Mouse (Mus musculus) neural tube, postnatal 0 days (tissue): Measurements from ENCODE around the gene BC080695. TPM values are rescaled to one million over a fixed set of nuclear protein-coding genes. Genes with fewer than 3 reads are reported as not detected.

ENCODE experiments used
- polyA plus RNA-seq: library from polyadenylated mRNA; unstranded; fragments of >200 nt; fragmentation: Nextera tagmentation; extraction: Ambion mirVana; gene quantifications from 2 replicates; pipeline ENCODE4 v1.2.1, GENCODE M21; 2015

BC080695 gene
- polyA plus RNA-seq, result not detected in 2 replicates

DNA sequence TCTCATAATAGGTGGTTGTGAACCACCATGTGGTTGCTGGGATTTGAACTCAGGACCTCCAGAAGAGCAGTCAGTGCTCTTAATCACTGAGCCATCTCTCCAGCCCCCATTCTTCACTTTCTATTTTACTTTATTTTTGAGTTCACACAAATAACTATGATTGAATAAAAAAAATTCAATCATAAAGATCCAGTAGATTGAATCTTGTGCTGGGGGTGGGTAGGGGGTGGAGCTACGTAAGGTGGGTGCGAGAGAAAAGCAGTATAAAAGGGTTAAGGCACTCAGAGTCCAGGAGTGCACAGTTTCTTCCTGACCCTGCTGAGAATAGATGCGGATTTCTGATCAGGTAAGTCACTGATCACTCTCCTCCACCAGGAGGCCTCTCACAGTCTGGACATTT lies at the start of gene BC080695, which contains the start of gene Gm13057:
BC080695 (plus strand) TSS at position 301 of the 400 bp plus-strand sequence.
Gm13057 (plus strand) TSS at position 310 of the 400 bp plus-strand sequence.

DNA sequence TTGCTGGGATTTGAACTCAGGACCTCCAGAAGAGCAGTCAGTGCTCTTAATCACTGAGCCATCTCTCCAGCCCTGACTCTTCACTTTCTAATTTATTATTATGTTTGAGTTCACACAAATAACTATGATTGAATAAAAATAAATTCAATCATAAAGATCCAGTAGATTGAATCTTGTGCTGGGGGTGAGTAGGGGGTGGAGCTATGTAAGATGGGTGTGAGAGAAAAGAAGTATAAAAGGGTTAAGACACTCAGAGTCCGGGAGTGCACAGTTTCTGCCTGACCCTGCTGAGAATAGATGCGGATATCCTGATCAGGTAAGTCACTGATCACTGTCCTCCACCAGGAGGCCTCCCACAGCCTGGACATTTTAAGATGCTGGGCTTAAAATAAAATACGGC lies 40.5 kb upstream of the BC080695 start, which contains the start of gene Gm13043:
Gm13043 (plus strand) TSS at position 301 of the 400 bp plus-strand sequence.

DNA sequence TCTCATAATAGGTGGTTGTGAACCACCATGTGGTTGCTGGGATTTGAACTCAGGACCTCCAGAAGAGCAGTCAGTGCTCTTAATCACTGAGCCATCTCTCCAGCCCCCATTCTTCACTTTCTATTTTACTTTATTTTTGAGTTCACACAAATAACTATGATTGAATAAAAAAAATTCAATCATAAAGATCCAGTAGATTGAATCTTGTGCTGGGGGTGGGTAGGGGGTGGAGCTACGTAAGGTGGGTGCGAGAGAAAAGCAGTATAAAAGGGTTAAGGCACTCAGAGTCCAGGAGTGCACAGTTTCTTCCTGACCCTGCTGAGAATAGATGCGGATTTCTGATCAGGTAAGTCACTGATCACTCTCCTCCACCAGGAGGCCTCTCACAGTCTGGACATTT lies 15.8 kb upstream of the BC080695 start, which contains the start of gene Gm13040:
Gm13040 (plus strand) TSS at position 301 of the 400 bp plus-strand sequence.

DNA sequence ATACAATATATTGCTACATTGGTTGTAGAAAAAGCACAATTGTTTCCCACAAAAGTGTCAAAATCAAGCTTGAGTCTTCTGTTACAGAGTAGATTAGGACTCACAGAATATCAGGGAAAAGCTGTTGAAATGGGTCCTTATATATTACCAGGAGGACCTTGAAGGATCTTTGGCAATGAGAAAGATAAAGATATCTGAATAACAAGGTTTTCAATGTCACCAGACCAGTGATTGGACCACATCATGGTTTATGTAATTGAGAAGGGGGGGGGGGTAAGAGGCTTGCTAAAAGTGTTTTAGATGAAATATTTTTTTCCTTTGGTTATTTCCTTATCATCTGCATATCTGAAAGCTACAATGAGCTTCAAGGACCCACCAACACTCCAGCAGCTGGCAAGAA lies 63.2 kb downstream of the BC080695 start, which contains the start of gene Gm13083:
Gm13083 (plus strand) TSS at position 301 of the 400 bp plus-strand sequence.

Other genes with a start within 250 kb of the BC080695 start
- gene Lrrc38, start 201.9 kb upstream of the BC080695 start, polyA plus RNA-seq, result 0.92 and 1.1 TPM in 2 replicates
- not detected in 2 replicates for gene Pramel1, start 157.3 kb upstream of the BC080695 start, polyA plus RNA-seq
- gene Pramef8, start 139.3 kb upstream of the BC080695 start, polyA plus RNA-seq, result 12.2 and 13.5 TPM in 2 replicates
- gene Oog4, start 101.4 kb upstream of the BC080695 start, polyA plus RNA-seq, result not detected in 2 replicates
- gene Gm13043, start 40.4 kb upstream of the BC080695 start, polyA plus RNA-seq, result not detected in 2 replicates
- gene Gm13040, start 15.7 kb upstream of the BC080695 start, polyA plus RNA-seq, result not detected in 2 replicates
- not detected in 2 replicates for gene Gm13057, start within 50 bp of the BC080695 start, polyA plus RNA-seq
- not detected in 2 replicates for gene Gm13083, start 63.3 kb downstream of the BC080695 start, polyA plus RNA-seq
- not detected in 2 replicates for gene Gm13088, start 105.5 kb downstream of the BC080695 start, polyA plus RNA-seq
- gene Gm13089, start 151.0 kb downstream of the BC080695 start, polyA plus RNA-seq, result not detected in 2 replicates
- gene Gm13078, start 167.8 kb downstream of the BC080695 start, polyA plus RNA-seq, result not detected in 2 replicates
- not detected in 2 replicates for gene Gm13023, start 237.7 kb downstream of the BC080695 start, polyA plus RNA-seq